Mouse (Mus musculus) heart, embryonic 15.5 days (tissue): ENCODE measurements at regions not wholly inside any gene's neighbourhood (a gene's known extent, or its start where the extent isn't known, plus 50 kb on each side); places are given as distances from the start of the nearest gene placed in this dataset.

ENCODE experiments used
- ATAC-seq: fragments of 200-750 bp; cut with Nextera tagmentation; replicated peaks from 2 replicates; pipeline ENCODE4 v1.8.0; 2017; ENCODE audit warnings: low read depth, moderate TSS enrichment; ENCODE audit not compliant: insufficient number of reproducible peaks, insufficient read depth, low FRiP score
- H3K27ac ChIP-seq: fragments of 300-500 bp; sonication (generic); 2 replicates; pipeline ENCODE4 v1.5.1; 2015; ENCODE audit warnings: mild to moderate bottlenecking, inconsistent platforms
- H3K27me3 ChIP-seq: fragments of 300-500 bp; sonication (generic); 2 replicates; pipeline ENCODE4 v1.6.1; 2015; ENCODE audit warnings: inconsistent platforms
- H3K36me3 ChIP-seq: fragments of 300-500 bp; sonication (generic); 2 replicates; pipeline ENCODE4 v1.6.1; 2015; ENCODE audit warnings: mild to moderate bottlenecking, inconsistent platforms
- H3K4me1 ChIP-seq: fragments of 300-500 bp; sonication (generic); replicated peaks from 2 replicates; pipeline ENCODE4 v1.6.1; 2015; ENCODE audit warnings: inconsistent platforms
- H3K4me2 ChIP-seq: fragments of 300-500 bp; sonication (generic); 2 replicates; pipeline ENCODE4 v1.6.1; 2015; ENCODE audit warnings: inconsistent platforms, mild to moderate bottlenecking, moderate library complexity
- H3K4me3 ChIP-seq: fragments of 300-500 bp; sonication (generic); 2 replicates; pipeline ENCODE4 v1.5.1; 2015; ENCODE audit warnings: mild to moderate bottlenecking, inconsistent platforms
- H3K9ac ChIP-seq: fragments of 300-500 bp; sonication (generic); 2 replicates; pipeline ENCODE4 v1.6.1; 2015; ENCODE audit warnings: mild to moderate bottlenecking, inconsistent platforms
- H3K9me3 ChIP-seq: fragments of 300-500 bp; sonication (generic); replicated peaks from 2 replicates; pipeline ENCODE4 v1.6.1; 2016; ENCODE audit warnings: inconsistent platforms
- WGBS: fragments of 180-500 bp; shearing (Covaris S2); methylation state at CpG from one replicate; pipeline ENCODE4 v1.1.7; 2015; ENCODE audit warnings: mixed read lengths; 5-methylcytosine and 5-hydroxymethylcytosine counted together

- Histone ChIP-seq H3K27ac (no peak overlapping the region), H3K4me2 (no peak overlapping the region), H3K27me3 (no peaks in the 10 kb centered on the region), H3K9ac (no peak overlapping the region), H3K4me1 (no peaks in the 10 kb centered on the region), H3K4me3 (no peak overlapping the region), H3K9me3 (no peaks in the 10 kb centered on the region), H3K36me3 (no peaks in the 10 kb centered on the region)
- no peak for ATAC-seq
- 92% methylated on average over 2 of the region's 2 CpGs for WGBS
Observed at GRCm38 (mm10) chr6:93478521-93478920, 535.2 kb upstream of the Adamts9 start.

DNA sequence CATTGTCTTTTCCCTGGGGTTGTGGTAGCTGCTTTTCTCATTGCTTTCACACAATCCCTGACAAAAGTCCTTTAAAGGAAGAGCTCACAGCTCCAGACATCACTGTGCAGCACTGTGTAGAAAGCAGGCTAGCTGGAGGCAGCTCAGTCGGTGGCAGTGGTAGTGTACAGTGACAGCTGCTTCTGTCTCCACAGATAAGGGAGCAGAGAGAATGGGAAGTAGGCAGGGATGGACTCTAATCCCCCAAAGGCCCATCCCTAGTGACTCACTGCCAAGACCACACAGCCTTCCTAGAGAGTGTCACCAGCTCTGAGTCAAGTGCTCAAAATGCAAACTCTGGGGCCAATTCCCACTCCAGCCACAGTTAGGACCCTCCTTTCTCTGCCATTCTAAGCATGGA lies 531.7 kb upstream of the Adamts9 start:
- Histone ChIP-seq H3K36me3 (no peaks in the 10 kb centered on the region), H3K27ac (no peak overlapping the region), H3K9ac (no peak overlapping the region), H3K4me2 (no peak overlapping the region), H3K4me1 (peaks cover 7% of the 10 kb centered on the region; the same call in 1 of the 2 replicates), H3K27me3 (no peaks in the 10 kb centered on the region), H3K9me3 (no peaks in the 10 kb centered on the region), H3K4me3 (no peak overlapping the region)
- 4% methylated on average over 1 of the region's 1 CpGs for WGBS
- ATAC-seq: no peak

GRCm38 (mm10) chr6:93467867-93468266 lies 524.6 kb upstream of the Adamts9 start:
- Histone ChIP-seq H3K4me3 (no peak overlapping the region), H3K4me2 (no peak overlapping the region), H3K27ac (no peak overlapping the region), H3K9ac (no peak overlapping the region), H3K36me3 (no peaks in the 10 kb centered on the region), H3K9me3 (no peaks in the 10 kb centered on the region), H3K27me3 (no peaks in the 10 kb centered on the region; the same call in 1 of the 2 replicates), H3K4me1 (peaks cover 9% of the 10 kb centered on the region; the same call in 1 of the 2 replicates)
- WGBS: 56% methylated on average over 5 of the region's 5 CpGs
- ATAC-seq: no peak

- Histone ChIP-seq H3K4me3 (no peak overlapping the region), H3K36me3 (no peaks in the 10 kb centered on the region), H3K4me2 (no peak overlapping the region), H3K9ac (no peak overlapping the region), H3K9me3 (no peaks in the 10 kb centered on the region), H3K27ac (peak overlapping the region; percentile 27; the same call in 1 of the 2 replicates), H3K27me3 (no peaks in the 10 kb centered on the region), H3K4me1 (peaks cover 11% of the 10 kb centered on the region; the same call in 1 of the 2 replicates)
- WGBS: 58% methylated on average over 4 of the region's 4 CpGs
- ATAC-seq: no peak
Observed at GRCm38 (mm10) chr6:93462861-93463260, 519.6 kb upstream of the Adamts9 start.

DNA sequence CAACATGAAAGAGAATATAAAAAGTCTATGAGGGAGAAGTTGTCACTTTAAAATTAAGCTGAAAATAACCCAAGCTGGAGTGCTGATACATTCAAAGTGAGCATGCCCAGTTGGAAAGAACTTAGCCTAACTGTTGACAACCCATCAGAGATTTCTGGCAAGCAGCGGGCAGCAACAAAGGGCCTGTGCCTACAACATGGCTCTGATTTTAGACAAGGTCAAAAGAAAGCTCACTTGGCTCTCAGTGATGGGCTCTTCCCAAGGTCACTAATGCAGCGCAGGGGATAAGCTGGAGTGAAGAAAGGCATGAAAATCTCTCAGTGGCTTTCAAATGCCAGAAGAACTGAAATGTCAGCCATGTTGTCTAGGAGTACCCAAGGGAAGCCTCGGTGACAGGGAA lies 518.1 kb upstream of the Adamts9 start:
- Histone ChIP-seq H3K4me3 (no peak overlapping the region), H3K4me2 (no peak overlapping the region), H3K27me3 (no peaks in the 10 kb centered on the region), H3K36me3 (no peaks in the 10 kb centered on the region), H3K9me3 (no peaks in the 10 kb centered on the region), H3K27ac (peak overlapping the region; percentile 82), H3K9ac (no peak overlapping the region), H3K4me1 (peaks cover 11% of the 10 kb centered on the region; the same call in 1 of the 2 replicates)
- ATAC-seq: peak; percentile 78
- 44% methylated on average over 3 of the region's 3 CpGs for WGBS

GRCm38 (mm10) chr6:93457613-93458012 lies 514.3 kb upstream of the Adamts9 start:
- Histone ChIP-seq H3K9me3 (no peaks in the 10 kb centered on the region), H3K4me3 (no peak overlapping the region), H3K36me3 (no peaks in the 10 kb centered on the region), H3K4me2 (no peak overlapping the region), H3K27ac (no peak overlapping the region), H3K27me3 (no peaks in the 10 kb centered on the region), H3K4me1 (peaks cover 6% of the 10 kb centered on the region; the same call in 1 of the 2 replicates), H3K9ac (no peak overlapping the region)
- WGBS: 79% methylated on average over 4 of the region's 4 CpGs
- no peak for ATAC-seq

GRCm38 (mm10) chr6:93456383-93457033 lies 513.2 kb upstream of the Adamts9 start:
- no peak for ATAC-seq
- Histone ChIP-seq H3K9ac (no peak overlapping the region), H3K4me1 (peaks cover 2% of the 10 kb centered on the region; the same call in 1 of the 2 replicates), H3K36me3 (no peaks in the 10 kb centered on the region), H3K27me3 (no peaks in the 10 kb centered on the region), H3K9me3 (no peaks in the 10 kb centered on the region), H3K4me2 (no peak overlapping the region), H3K27ac (no peak overlapping the region), H3K4me3 (no peak overlapping the region)
- 86% methylated on average over 9 of the region's 9 CpGs for WGBS

- Histone ChIP-seq H3K4me2 (no peak overlapping the region), H3K36me3 (no peaks in the 10 kb centered on the region), H3K9ac (no peak overlapping the region), H3K9me3 (no peaks in the 10 kb centered on the region), H3K27me3 (no peaks in the 10 kb centered on the region), H3K4me1 (peaks cover 12% of the 10 kb centered on the region; the same call in 1 of the 2 replicates), H3K27ac (no peak overlapping the region), H3K4me3 (no peak overlapping the region)
- 64% methylated on average over 16 of the region's 16 CpGs for WGBS
- 0 out of 2 replicates have a peak, but pooled peaks have one; percentile 50 for ATAC-seq
Observed at GRCm38 (mm10) chr6:93445568-93445967, 502.3 kb upstream of the Adamts9 start.

DNA sequence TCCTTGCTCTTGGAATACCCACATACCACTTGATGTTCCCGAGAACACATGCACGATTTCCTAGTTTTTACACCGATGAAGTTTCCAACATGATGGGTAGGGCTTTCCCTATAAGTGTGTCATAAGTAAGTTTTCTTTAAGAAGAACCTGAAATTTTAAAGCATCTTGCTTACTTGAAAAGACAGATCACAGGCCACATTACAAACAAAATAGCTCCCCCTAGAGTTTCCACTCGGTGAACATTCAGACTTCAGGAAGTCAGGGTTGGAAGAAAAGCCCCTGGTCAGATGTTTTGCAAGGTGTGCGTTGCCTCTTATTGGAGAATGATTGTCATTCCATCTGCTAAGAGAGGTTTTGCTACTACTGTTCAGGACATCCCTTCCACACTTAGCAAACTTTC lies 501.8 kb upstream of the Adamts9 start:
- H3K9me3 ChIP-seq: no peaks in the 10 kb centered on the region
- no peak for ATAC-seq
- no peak overlapping the region for H3K4me2 ChIP-seq
- 58% methylated on average over 5 of the region's 5 CpGs for WGBS
- no peaks in the 10 kb centered on the region for H3K27me3 ChIP-seq
- no peaks in the 10 kb centered on the region for H3K36me3 ChIP-seq
- no peak overlapping the region for H3K9ac ChIP-seq
- H3K4me3 ChIP-seq: no peak overlapping the region
- peaks cover 12% of the 10 kb centered on the region; the same call in 1 of the 2 replicates for H3K4me1 ChIP-seq
- H3K27ac ChIP-seq: no peak overlapping the region

DNA sequence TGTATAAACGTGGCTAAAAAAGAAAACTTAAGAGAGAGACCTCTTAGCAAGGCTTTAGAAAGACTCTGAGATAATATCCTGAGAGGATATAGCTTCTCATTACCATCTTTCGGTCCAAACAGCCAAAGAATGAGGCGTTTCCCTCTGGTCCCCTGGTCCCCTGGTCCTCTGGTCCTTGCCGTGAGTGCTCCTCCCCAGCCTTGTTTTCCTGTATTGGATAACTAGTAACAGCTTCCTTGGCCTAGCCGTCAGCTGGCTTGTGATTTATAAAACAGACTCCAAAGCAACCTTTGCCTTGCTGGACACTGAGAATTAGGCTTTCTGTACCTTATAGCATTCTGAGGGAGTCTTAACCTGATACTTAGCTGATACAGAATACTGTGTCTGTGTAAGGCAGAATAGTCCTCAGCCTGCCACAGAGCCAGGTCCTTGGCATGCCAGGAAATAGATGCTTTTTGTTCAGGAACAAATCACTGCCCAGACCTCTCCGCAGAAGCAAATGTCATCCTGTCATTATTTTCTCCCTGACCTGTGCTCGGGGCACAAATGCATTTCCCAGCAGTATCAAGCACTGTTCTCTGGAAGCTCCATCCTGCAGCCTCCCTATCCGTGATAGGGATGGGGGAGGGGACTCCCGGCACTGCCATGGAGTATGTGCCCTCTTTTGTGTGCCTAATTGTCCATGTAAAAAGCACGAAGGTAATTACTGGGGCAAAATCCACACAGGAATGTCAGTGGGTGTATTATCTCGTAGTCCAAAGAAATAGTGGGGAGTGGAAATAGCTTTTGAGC lies 500.7 kb upstream of the Adamts9 start:
- H3K4me1 ChIP-seq: peaks cover 12% of the 10 kb centered on the region; the same call in 1 of the 2 replicates
- 38% methylated on average over 11 of the region's 11 CpGs for WGBS
- peak overlapping the region; percentile 10 for H3K27ac ChIP-seq
- H3K36me3 ChIP-seq: no peaks in the 10 kb centered on the region
- no peaks in the 10 kb centered on the region for H3K27me3 ChIP-seq
- H3K4me3 ChIP-seq: no peak overlapping the region
- H3K9ac ChIP-seq: no peak overlapping the region
- ATAC-seq: no peak
- H3K4me2 ChIP-seq: no peak overlapping the region
- H3K9me3 ChIP-seq: no peaks in the 10 kb centered on the region

- Histone ChIP-seq H3K4me1 (no peaks in the 10 kb centered on the region), H3K27me3 (no peaks in the 10 kb centered on the region), H3K4me2 (no peak overlapping the region), H3K9me3 (no peaks in the 10 kb centered on the region), H3K9ac (no peak overlapping the region), H3K27ac (no peak overlapping the region), H3K36me3 (no peaks in the 10 kb centered on the region), H3K4me3 (no peak overlapping the region)
- 89% methylated on average over 1 of the region's 1 CpGs for WGBS
- ATAC-seq: no peak
Observed at GRCm38 (mm10) chr6:93433446-93433845, 490.2 kb upstream of the Adamts9 start.
